Mouse (Mus musculus): ENCODE results near the gene Kcne3.

The Kcne3 gene

DNA sequence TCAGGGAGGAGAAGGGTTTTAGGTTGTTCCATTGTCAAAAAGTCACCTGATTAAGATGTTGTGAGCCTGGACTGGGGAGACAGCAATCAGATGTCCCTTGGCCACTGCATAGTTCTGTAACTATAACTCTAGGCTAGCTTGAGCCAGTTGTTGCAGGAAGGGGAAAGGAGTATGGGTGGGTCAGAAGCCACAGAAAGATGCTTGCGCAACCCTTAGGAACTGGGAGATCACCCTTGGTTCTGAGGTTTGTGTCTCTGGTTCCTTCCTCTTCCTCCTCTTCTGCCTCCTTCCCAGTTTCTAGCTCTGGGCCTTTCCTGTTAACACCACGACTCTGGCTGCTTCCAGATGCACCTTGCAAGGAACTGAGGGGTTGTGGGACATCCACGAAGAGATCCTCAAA, 6.1 kb downstream of the Kcne3 start:
- peak in 1 of 2 experiments; percentile 24 for DNase-seq

DNA sequence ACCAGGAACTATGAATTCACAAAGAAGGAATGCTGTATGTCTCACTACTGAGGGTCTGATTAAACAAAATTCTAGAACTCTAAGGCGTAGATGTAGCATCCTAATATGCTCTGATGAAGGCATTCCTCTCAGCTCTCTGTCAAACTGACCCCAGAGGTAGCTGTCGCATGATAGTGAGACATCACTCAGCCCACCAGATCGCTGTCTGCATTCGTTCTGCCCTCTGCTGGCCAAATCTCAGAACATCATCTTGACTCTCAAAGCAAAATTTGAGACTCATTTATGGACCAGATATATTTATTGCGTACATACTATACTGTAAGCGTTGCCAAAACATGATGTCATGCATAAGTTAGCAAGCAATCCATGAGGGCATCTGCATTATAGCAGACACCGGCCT, 11.3 kb downstream of the Kcne3 start:
- peak in 1 of 2 experiments; percentile 60 for DNase-seq

DNA sequence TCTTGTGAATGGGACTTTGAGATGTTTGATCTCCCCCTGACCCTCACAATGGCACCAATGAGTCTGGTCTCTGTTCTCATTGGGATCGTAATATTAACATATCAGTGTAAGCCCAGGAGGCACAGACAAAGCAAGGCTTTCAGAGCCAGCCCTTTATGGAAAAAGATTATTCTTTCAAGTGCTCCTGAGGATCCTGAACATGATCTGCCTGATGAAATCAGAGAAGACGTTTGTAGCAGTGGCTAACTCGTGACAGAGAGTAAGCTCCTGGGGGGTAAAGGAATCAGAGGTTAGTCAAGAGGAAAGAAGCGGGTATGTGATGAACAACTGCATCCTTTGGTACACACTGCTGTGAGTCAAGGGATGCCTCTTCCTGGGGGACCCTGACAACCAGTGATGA, 13.9 kb downstream of the Kcne3 start:
- no peak for DNase-seq

DNA sequence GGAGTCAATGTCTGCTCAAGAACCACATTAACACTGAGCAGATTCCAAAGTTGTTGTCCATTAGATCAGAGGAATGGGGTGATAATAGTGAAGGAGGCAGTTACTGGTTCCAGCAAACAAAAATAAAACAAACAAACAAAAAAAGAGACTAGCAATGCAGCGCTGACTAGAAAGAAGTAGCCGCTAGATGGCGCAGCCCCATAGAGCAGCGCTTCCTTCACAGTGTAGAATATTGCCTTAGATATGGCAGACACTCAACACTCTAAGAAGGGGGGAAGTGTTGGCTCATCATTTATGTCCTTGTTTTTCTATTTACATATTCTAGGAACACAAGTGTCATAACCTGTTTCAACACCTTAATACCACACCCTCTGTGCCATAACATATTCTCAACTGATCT, 14.5 kb downstream of the Kcne3 start:
- peak; percentile 43 to 73 for DNase-seq

DNA sequence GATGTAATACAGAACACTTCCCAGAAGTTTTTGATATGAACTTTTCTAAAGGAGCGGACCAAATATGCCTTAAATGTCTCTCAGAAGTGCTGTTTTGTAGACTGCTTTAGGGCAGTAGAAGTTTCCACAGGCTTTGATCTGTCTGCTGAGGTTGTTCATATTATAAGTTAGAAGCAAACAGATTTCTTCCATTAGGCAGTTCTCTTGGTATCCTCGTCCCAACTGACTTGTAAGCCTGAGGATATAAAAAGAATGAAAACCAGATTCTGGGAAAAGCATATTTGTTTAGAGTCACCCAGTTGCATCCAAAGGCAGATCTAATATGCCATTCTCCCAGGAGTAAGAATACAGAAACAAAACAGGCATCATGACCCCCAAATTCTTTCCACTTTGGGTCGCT, 24.9 kb downstream of the Kcne3 start:
- no peak for DNase-seq

DNA sequence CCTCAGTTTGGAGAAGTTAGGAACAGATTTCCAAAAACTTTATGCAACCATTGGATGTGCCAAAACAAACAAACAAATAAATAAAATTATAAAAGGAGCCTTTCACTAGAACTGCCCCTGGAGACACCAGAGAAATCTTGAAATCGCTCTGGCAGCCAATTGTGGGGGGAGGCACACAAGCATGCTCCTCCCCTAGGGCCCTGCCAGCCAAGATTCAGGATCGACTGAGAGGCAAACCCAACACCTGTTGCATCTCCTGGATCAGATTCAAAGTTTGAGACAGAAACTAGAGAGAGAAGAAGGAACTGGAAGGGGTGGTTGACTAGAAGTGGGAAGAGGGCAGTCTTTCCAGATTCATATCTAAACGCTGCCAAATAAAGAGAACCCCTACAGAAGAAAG, 27.3 kb downstream of the Kcne3 start:
- no peak for DNase-seq

DNA sequence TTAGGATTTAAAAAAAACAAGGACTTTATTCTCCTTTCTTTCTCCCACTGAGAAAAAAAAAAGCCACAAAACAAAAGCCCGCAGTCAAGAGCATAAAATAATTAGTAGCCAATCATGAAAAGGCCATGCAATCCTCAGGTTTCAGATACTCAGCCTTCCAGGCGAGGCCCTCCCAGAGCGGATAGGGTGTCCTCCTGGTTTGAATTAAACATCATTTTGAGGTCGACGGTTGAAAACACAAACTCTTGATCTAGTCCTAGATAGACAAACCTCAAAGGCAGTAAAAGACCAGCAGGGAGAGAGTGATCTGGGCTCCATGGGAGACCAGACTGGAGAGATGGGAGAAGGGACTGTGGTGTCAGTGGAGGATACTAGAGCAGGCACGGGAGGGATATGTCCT, 28.6 kb downstream of the Kcne3 start:
- DNase-seq, result no peak

DNA sequence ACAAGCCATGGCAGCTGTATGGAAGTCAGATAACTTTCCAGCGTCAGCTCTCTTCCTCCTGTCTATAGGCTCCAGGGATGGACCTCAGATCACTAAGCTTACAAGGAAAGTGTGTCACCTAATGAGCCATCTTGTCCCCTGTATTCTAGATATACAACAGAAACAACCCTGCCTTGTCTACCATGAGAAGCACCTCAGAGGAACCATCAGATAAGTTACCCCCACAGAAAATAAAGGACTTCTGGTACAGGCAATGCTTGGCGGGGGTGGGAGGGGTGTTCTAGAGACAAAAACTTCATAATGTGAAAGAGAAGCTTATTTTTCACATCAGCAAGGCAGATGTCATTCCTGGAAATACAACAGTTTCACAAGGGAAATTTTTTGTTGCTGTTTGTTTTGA, 29.8 kb downstream of the Kcne3 start:
- no peak for DNase-seq

DNA sequence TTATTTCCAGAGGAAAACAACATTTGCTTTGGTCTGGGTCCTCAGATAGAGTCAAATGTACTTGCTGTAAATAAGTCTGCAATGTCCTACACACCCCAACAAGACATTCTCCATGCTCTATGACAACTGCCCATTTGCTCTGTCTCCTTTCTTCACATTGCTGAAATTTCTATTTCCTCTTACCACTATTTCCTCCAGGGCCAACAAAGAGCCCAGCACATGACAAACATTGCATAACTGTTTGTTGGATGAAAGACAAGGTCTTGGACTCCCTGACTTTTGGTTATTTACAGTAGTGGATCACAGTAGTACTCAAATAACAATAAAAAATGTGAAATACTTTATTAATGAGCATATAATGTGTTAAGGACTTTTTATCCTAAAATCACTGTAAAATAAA, 31.6 kb downstream of the Kcne3 start:
- DNase-seq, result no peak

DNA sequence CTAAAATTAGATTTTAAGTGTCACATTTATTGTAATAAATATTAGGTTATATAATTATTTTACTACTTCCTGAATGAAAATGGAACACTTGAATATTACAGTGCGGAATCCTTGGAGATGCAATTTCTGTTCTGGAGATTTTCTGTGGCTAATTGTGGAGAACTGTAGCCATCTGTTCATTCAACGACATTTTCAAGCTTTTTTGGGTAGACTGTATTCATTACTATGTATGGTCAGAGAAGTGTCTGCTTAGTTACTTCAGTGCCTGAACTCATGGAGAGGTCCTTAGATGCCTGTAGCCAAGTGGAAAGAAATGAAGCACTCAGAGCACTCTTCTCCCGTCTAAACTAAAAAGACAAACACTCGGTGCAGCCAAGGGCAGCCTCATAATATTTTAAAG, 38.0 kb downstream of the Kcne3 start:
- no peak for DNase-seq

DNA sequence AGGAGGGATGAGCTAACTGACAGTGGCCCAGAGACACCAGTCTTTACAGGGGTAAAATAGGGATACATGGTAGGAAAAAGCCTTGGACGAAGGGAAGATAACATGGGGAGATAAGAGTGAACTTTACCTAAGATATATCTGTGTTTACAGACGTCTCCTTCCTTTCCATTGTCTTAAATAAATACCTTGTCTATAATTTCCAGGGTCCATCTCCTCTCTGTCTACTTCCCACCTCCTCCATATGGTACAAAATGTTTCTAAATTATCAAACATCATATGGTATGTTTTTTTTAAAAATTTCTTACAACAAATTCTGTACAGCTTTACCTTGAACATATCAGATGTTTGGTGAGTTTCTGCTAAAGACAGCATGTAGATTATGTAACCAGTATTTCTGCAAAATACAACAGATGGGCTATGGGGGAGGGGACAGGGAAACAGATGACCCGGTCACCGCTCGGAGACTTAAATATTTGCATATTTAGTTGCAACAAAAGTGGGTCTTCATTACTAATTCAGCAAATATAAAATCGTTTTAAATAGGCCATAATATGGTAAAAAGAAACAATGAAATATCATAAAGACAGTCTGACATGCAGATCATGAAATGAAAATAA, 38.9 kb downstream of the Kcne3 start:
- no peak for DNase-seq

DNA sequence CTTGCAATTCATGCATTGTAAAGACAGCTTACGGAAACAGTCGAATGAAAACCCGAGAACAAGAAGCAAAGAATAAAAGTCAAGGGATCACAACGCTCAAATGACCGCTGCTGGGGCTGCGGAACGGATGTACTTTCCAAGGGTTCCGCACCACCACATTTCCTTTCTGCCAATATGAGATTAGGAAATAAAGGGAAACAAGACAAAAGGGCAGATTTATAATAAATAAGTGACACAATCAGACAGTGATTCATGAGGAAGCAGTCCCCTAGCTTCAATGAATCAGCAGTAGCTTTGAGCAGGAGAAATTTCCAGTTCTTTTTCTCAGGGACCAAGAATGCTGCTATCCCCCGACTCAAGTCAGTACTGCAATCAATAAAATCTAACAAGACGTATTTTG, 39.7 kb downstream of the Kcne3 start:
- peak in 1 of 2 experiments; percentile 37 for DNase-seq

DNA sequence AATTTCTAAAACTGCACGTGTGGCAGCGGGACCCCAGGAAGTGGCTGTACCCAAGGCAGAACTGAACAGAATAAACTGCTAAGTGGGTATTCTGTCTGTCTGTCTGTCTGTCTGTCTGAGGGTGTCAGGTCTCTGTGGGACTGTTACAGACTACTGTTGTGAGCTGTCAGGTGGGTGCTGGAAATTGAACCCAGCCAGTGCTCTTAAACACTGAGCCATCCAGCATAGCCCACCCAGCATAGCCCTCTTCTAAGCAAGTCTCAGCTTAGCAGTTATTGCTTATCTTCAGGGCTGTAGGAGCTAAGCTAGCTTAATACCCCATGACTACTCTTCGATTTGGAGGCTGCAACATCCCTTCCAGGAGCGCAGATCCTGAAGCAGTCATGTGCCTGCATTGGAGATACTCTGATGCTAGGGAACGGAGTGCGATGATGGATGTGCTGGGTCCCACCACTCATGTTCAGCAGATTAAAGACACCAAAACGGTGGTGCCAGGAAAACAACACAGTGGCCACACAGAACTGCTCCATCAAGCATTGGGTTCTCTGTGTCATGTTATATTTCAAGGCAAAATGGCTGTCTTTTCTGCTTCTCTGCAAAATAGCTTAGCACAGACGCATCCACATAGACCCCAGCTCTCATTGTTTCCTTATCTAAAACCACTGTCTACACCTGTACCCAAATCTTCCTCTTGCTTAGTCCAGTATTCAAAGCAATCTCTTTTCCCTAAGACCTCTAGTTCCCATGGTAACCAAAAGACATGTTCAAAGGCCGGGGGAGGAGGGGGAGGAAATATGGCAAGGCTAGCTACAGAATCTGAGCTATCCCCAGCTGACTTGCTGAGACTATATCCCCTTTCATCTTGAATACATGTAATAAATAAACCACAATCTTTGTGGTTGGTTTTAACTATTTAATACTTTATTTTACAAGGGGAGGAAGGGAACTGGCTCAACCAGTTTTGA, 40.6 kb downstream of the Kcne3 start:
- DNase-seq, result no peak

DNA sequence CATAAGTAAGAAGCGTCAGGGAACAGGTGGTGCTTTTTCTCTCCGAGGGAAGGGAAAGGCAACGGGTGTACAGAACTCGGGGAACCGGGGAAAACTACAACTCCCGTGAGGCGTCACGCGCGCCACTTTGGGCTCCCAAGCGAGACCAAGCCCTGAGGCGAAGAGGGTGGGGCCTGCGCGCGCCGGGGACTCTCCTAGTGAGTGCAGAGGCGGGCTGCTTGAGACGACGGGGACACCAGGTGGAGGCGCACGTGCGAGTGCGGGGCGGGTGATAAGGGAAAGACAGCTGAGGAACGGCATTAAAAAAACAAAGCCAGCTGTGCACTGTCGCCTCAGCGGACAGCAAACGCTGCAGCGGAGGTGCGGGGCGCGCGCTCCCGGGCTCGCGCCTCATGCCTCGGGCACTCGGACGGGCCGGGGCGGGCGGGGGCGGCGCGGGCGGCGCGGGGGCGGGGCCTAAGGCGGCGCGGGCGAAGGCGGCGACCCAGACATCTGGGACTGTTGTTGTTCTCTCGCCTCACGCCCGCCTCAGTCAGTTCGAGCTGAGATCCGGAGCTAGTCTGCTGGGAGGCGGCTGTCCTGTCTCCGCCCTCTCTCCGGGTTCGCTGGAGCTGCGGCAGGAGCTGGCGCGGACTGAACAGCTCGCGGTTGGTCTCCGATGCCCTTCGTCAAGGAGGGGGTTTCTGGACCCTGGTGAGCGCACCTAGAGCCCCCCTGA, 51.0 kb downstream of the Kcne3 start, which contains the start of gene Pgm2l1:
Gene Pgm2l1, plus strand, starts transcription at position 237 of the 718 bp plus-strand sequence.
- DNase-seq, result peak; percentile 96

DNA sequence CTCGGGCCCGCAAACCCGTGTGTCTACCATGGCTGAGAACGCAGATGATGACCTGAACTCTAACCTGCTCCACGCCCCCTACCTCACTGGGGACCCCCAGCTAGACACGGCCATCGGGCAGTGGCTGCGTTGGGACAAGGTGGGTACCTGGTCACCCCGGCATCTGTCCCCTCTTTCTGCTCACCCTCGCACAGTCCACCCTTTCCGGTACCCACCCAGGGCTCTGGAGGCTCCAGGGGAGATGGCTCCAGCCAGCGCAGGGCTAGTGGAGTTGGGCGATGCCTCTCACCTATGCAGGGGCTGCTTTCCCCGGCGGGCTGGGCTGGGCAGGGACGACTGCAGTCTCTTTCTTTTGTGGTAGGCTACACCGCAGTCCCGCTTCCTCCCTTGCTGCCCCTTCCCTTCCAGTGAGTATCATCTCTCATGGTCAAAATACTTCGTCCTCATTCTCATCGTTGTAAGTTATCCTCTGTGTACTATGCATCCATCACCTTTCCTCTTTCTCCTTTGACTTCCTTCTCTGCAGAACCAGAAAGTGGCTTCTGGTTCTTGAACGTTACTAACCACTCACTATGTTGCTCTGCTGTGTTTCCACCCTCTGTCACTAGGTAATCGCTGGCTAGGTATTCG, 51.7 kb downstream of the Kcne3 start:
- DNase-seq, result peak in 1 of 2 experiments; percentile 37

DNA sequence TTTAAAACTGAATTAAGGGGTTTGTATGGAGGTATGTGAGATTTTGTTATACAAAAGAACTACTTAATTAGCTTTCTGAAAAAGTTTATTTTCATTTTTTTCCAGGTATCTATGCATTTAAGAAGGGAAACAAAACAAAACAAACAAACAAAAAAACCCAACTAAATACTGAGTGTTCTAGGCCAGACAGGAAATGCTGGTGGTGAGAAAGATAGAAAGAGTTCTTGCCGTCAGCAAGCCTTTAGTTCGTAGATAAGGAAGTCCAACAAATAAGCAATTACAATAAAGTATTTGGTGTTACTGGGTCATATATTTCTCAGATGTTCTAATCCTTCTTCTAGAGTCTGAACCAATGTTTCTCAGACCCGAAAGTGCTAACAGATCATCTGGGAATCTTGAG, 52.7 kb downstream of the Kcne3 start:
- DNase-seq, result no peak

DNA sequence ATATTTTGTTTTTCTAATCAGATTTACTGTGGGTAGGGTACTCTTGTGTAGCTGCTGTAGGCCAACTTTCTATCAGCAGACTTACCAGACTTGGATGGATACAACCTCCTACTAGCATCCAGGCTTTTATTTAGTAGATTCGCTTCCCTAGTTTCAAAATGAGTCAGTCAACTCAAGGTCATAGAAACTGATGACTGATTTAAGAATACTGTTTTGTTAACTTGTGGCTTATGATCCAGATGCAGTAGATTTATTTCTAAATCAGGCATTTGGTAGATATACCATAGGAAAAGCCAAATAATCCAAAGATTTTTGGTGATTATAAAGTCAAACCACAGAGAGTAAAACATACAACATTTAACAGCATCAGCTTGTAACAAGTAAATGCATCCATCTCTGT, 54.3 kb downstream of the Kcne3 start:
- DNase-seq, result no peak

DNA sequence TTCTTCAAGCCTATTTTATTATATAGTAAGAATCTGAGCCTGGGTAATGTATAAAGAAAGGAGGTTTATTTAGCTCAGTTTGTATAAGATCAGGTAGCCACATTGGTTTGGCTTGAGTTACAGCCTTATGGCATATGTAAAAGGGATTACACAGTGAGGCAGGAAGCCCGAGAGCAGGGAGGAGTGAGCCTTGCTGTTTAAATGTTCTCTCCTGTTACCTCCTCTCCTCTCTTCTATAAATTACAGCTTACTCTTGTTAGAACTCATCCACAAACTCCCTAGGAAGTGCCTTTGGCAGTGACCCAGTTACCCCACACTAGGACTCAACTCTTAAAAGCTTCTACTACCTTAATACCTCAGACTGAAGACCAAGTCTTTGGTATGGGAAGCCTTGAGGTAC, 55.4 kb downstream of the Kcne3 start:
- DNase-seq, result no peak

DNA sequence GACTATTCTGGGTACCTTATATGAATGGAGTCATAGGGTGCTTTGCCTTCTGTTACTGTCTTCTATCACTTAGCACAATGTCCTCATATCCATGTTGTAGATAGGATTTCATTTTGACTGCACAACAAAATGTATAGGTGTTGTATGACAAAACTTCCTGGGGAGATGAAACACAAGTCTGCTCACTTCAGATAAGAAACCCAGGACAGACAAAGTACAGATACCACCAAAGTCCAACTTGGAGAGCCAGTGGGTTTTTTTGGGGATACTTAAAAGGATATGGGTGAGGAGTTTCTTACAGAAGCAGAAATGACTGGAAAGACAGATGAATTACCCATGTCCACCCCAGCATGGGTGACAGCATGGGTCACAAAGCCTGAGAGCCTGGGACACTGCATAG, 57.4 kb downstream of the Kcne3 start:
- no peak for DNase-seq
